Mouse (Mus musculus): ENCODE data around the gene Gal.

Gal gene

GRCm38 (mm10) chr19:3363510-3363909 lies 50.8 kb downstream of the Gal start:
- in situ Hi-C loops (cut with MboI; ENCODE audit: unreplicated experiment in 2 of 2): loop anchor here (5.0 kb wide), 2 partner anchors 36 to 41 kb away; partner anchors contain the start of gene Cpt1a (in 1 of the 2)

All from v-Abl transformed pro-B cells (cell line).